Mouse (Mus musculus) ovary, postnatal 36 days (tissue): Measurements from ENCODE around the gene Rnf10.
A peak's percentile ranks its signal among the peaks of the same experiment; 100 is the strongest.

Source experiments
- DNase-seq: peaks from one replicate; pipeline ENCODE4 v3.0.0; 2022; ENCODE audit warnings: low spot score, mixed read lengths

Gene Rnf10

DNA sequence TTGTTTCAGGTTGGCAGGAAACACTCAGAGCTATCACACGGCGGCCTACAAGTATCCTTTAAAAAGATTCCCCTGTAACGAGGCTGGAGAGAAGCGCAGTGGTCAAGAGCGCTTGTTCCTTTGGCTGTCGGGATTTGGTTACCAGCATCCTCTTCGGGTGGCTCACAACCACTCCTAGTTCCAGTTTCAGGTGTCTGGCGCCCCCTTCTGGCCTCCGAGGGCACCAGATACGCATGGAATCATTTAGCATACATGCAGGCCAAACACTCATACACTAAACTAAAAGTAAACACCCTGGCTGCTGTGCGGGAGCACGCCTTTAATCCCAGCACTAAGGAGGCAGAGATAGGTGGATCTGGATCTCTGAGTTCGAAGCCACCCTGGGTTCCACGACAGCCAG lies 3.3 kb upstream of the Rnf10 start:
- no peak for DNase-seq

GRCm38 (mm10) chr5:115274771-115275170 lies 2.1 kb upstream of the Rnf10 start:
- no peak for DNase-seq

DNA sequence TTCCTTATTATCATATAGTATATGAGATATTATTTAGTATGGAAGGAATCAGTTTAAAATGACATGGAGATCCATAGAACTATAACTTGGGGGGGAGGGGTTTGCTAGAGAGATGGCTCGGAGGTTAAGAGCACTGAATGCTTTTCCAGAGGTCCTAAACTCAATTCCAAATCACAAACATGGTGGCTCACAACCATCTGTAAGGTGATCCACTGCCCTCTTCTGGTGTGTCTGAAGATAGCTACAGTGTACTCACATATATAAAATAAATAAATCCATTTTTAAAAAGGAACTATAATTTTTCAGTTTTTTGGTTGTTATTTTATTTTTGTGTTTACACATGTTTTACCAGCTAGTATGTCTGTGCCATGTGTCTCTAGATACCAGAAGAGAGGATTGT lies 1.7 kb upstream of the Rnf10 start:
- no peak for DNase-seq

DNA sequence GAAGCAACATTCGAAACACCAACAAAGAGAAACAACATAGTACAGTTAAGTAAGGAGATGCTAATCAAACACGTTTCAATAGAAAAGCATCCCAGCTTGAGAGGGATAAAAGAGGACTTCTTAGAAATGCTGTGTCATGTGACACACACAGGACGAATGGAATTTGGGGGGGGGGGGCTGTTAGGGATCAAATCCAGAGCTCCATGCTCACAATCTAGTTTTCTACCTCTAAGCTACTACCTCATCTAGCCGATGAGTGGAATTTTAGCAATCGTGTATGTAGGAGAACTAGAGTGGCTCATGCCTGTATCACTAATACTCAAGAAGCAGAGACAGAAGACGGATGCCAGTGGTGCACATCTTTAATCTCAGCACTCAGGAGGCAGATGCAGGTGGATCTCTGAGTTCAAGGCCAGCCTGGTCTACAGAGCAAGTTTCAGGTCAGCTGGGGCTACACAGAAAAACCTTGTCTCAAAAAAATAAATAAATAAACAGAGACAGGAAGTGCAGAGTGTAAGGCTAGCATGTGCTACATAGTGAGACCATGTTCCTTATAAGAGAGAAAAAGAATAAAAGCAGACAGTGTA lies 944 bp upstream of the Rnf10 start:
- DNase-seq, result no peak

DNA sequence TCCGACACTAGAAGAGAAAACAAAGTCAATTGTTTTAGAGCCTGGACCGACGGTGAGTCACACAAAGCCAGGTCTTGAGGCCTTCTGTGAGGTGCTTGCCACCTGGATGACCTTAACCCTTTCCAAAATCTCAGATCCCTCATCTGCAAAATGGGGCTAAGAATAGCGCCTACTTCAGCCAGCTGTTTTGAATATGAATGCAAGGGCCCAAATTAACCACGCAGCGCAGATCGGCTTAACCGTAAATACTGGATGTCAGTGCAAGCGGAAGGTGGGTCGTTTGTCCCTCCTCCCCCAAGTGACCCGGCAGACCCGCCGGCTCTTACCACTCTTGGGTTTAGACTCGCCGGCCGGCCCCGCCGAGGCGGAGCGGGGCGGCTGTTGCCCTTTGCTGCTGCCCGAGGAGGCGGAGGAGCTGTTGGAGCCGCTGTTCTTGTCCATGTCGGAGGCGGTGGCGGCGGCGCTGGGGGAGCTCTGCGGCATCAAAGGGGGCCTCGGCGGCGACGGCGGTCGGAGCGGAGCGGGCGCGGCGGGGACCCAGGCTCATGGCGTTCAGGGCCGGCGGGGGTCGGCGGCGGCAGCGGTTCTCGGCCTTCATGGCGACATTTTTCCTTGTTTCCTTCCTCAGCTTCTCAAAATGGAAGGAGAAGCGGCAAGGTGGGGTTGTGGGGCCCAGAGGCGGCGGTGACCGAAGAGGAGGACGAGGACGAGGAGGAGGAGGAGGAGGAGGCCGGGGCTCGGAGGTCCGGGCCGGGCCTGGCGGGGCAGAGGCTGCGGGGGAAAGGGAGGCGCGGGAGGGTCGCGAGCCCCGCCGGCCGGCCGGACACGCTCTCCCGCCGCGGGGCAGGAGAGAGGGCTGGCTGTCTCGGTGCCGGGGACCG lies 527 bp downstream of the Rnf10 start:
- DNase-seq, result peak; percentile 57

- no peak for DNase-seq
These were observed 2.7 kb downstream of the Rnf10 start for GRCm38 (mm10) chr5:115269969-115270368.

GRCm38 (mm10) chr5:115268266-115268665 lies 4.4 kb downstream of the Rnf10 start:
- no peak for DNase-seq

- no peak for DNase-seq
These were observed 5.1 kb downstream of the Rnf10 start for GRCm38 (mm10) chr5:115267469-115268045.

- no peak for DNase-seq
These were observed 5.8 kb downstream of the Rnf10 start for GRCm38 (mm10) chr5:115266787-115267468.

- DNase-seq, result no peak
These were observed 6.4 kb downstream of the Rnf10 start for GRCm38 (mm10) chr5:115266340-115266739.

DNA sequence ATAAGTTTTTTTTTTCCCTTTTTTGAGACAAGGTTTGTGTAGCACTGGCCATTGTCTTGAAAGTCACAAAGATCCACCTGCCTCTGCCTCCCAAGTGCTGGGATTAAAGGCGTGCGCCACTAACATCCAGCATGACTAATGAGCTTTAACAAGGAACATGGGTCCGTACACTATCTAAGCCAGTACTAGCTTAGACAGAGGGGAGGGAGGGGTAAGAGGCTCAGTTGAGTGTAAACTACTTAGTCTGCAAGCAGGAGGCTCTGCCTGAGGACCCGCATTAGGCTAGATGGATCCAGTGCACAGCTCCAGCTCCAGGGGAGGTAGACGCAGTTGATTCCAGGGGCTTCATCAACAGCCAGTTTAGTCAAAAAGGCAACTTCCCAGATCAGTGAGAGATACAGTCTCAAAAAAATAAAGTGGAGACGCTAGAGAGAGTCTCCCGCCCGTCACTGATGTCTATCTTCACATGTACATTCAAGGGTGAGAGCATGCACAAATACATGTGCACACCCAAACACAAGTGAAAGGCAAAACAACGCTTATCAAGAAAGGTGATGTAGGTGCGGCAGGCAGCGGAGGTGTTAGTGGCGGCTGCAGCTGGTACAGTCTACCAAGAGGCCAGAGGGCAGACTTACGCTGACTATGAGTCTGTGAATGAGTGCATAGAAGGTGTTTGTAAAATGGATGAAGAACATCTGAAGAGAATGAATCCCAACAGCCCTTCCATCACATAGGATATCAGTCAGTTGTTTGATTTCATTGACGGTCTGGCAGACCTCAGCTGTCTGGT lies 10.0 kb downstream of the Rnf10 start:
- DNase-seq, result no peak

DNA sequence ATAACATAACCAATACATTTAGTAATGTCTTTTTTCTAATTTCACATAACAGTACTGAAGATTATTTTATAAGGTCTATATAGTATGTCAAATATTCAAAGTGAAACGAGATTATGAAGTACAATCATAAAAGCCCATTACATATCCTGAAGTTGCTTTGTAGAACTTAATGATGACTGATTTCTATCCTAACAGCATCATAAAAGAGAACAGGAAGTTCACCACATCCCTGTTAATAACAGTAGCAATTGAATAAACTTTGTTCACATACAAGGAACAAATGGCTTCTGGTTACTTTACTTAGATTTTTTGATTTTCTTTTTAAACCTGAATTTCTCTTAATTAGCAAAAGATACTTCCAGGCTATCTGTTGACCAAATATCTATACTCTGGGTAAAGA lies 10.8 kb downstream of the Rnf10 start:
- DNase-seq, result no peak

DNA sequence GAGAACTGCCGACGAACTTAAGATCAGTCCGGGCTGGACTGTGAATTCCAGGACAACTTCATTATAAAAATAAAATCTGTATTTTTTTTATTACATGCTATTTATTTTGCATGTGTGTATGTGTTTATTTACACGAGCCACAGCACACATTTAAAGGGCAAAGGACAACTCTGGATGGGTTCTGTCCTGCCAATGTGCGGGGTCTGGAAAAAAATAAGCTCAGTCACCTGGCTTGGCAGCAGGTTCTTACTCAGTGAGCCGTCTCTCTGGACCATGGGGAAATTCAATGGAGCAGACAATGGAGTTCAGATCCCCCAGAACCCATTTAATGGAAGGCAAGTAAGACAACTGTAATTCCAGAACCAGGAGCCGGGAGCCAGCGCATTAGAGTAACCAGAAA lies 11.6 kb downstream of the Rnf10 start:
- DNase-seq, result no peak

DNA sequence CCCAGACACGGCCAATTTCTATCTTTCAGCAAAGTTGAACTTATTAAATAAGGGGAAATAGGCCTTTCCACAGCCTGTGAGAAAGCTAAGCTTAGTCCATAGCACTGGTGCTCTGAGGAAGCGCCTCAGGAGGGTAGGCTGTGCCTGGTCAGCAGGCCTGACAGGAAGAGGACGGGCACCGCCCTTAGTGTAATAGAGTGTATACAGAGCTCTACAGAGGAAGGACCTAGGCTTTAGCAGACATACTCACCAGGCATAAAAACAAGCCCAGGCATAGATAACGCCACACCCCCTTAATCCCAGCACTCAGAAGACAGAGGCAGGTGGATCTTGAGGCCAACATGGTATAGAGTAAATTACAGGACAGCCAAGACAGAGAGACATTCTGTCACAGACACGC lies 12.3 kb downstream of the Rnf10 start:
- DNase-seq, result no peak

DNA sequence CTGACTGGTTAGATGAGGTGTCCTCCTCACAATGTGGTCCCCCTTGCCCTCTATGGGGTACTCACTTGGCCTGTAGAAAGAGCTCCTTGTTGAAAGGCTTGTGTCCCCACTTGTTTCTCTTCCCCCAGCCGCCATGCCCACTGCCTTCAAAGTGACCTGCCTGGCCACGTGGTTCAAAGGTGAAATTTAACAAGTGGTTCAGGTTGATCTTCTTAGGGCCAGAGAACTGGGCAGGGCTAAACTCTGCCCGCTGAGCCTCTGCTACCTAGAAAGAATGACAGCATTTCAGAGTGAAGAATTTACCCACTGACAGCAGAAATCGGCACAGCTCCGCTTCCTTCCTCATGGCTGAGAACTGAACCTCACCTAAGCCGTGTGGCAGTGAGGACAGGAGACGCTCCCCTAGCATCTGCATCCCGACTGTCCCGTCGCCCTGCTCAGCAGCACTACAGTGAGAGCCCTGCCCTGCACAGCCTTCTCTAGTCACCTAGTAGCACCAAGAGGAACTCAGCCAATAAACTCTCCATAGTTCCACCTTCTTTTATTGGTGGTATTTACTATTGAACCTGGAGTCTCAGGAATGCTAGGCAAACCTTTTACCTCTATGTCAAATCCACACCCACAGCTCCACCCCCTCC lies 15.7 kb downstream of the Rnf10 start:
- no peak for DNase-seq

GRCm38 (mm10) chr5:115255472-115255871 lies 17.2 kb downstream of the Rnf10 start:
- no peak for DNase-seq

DNA sequence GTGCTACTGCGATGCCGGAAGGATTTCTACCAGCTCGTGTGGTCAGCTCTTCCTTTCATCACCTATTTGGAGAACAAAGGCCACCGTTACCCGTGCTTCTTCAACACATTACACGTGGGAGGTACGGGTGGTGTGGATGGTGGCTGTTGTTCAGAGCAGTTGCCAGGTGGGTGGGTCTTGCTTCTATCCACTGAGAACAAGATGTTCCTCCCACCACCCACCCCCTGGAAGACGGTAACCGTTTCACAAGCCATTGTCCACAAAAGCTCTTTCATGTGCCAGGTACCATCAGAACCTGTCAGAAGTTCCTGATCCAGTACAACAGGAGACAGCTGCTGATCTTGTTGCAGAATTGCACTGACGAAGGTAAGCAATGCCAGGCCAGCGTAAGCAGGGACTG lies 32.5 kb downstream of the Rnf10 start:
- no peak for DNase-seq

DNA sequence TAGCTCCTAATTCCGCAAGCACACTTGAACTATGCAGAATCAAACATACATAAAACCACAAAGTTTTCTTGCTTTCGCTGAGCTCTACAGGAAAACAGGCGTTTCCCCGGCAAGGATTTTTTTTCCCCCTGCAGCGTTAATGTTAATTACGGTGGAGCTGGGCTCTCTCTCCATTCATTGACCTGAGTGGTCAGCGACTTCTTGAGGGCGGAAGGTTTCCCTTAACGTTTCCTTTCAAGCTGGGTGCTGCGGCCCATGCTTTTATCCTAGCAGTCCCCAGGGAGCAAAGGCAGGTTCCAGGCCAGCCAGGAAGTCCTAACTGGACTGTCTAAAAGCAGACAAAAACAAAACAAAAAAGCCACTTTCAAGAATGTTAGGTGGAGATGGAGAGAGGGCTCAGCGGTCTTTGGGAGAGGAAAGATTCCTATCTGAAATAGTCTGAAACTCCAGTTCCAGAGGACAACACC lies 33.9 kb downstream of the Rnf10 start:
- no peak for DNase-seq

DNA sequence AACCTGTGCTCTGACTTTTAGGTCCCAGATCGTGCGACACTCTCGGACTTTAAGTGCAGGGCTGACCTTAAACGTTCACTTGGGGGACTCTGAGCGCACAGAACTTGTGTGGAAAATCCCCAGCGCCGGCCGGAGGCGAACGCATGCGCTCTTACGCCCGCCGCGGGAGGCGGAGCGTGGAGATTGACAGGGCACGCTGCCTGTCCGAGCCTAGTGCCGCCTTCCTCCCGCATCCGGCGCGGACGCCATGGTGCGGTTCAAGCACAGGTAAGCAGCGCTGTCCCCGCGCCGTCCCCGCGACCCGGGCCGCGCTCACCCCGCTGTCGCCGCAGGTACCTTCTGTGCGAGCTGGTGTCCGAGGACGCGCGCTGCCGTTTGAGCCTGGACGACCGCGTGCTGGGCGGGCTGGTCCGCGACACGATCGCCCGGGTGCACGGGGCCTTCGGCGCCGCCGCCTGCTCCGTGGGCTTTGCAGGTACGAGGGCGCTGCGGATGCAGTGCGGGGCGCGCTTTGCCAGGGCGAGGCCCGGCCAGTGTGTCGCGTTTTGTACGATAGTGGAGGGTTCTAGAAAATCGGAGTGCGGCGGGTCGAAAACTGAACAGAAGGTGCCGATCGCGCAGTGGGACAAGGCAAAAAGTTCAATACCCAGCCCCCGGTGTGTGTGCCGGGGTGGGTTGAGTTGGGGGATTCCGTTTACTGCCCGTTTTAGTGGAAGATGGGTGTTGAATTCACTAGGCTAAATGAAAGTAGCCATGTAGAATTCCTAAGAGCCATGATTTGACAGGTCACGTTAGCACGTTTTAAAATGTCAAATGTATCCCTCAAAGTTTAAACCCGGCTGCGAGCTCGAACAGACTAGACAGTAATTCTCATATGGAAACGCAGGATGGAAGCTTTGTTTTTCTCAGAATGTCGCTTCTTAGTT lies 34.6 kb downstream of the Rnf10 start:
- peak; percentile 91 for DNase-seq

DNA sequence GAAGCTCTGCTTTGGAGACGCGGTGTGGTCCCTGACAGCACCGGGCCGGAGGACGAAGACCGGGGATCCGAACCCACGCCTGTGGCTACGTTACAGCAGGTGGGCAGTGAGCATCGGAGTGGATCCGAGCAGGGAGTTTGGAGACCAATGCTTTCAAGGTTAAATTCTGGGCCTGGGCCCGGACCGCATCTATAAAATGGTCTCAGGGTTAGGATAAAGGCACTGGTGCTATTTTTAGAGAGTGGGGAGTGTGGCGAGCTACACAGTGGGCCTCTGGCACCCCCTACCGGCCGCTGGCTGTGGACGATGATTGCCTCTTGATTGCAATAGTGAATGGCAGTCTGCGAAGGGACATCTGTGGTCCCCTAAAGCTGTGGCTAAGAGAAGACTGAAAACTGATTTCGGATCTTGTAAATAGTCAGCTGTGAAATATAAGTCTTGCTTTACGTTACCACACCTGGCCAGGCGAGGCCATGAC lies 36.9 kb downstream of the Rnf10 start, which contains the start of gene Pop5:
Gene Pop5 (plus strand): TSS at position 51 of the 478 bp plus-strand sequence.
- peak; percentile 86 for DNase-seq
